Mouse (Mus musculus) activated CD4-positive, CD25-positive, alpha-beta regulatory T cell, adult 4 months (primary cell): ENCODE results near the gene Tjap1. TPM values are rescaled to one million over a fixed set of nuclear protein-coding genes. Genes with fewer than 3 reads are reported as not detected.
A peak's percentile ranks its signal among the peaks of the same experiment; 100 is the strongest.

Experiments used
- ATAC-seq: one replicate; pipeline ENCODE4 v1.8.0; 2017
- polyA plus RNA-seq, 2 experiments: library from polyadenylated mRNA; unstranded; fragments of 100-300 nt; shearing (Covaris generic); gene quantifications; one replicate each; pipeline ENCODE4 v1.2.1; 2017

The Tjap1 gene
- polyA plus RNA-seq: 10 to 100 TPM; 22.5 to 24.1 TPM

DNA sequence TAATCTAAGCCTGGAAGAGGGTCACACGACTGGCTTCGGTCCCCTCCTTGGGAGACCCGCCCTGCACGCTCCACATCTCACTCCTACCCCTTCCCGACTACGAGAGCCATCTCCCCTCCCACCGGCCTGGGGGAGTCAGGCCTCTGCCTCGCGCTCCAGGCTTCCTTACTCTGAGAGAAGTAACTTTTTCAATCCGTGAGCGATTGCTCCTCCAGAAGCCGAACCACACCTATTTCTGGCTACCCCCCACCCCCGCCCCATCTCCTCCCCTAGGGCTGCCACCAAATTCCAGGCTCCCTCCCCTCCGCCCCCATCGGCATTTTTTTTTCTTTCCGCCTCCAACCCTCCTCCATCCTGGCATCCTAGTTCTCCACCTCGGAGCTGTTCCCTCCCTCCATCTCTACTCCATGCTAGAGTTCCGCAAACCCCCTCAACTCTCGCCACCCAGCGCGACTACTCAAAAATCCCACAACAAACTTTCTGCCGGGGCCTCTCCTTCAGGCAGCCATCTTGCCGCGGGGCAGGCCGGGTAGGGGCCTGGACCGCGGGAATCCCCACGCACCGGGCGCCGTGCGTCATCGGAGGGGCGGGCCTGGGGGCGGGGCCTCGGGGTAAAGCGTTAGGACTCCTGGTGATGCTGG is at the start of gene Tjap1:
Gene Tjap1, minus strand, starts transcription at position 544 of the 641 bp plus-strand sequence.
- ATAC-seq: peak; percentile 88

DNA sequence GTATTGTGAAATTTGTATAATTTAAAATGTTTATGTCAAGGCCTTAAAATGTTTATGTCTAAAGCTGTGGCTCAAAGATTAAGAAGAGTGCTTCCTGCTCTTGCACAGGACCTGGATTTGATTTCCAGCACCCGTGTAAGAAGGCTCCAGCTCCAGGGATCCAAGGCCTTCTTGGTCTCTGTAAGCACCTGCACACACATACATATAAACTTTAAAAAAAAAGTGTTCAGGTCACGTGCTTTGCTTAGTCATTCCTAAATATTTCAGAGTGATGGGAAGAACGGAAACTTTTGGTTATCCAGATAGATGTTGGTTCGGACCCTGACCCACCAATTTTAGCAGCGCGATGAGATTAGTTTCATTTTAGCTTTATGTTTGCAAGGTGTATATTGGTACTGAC is 45.9 kb upstream of the Tjap1 start:
- ATAC-seq: no peak

DNA sequence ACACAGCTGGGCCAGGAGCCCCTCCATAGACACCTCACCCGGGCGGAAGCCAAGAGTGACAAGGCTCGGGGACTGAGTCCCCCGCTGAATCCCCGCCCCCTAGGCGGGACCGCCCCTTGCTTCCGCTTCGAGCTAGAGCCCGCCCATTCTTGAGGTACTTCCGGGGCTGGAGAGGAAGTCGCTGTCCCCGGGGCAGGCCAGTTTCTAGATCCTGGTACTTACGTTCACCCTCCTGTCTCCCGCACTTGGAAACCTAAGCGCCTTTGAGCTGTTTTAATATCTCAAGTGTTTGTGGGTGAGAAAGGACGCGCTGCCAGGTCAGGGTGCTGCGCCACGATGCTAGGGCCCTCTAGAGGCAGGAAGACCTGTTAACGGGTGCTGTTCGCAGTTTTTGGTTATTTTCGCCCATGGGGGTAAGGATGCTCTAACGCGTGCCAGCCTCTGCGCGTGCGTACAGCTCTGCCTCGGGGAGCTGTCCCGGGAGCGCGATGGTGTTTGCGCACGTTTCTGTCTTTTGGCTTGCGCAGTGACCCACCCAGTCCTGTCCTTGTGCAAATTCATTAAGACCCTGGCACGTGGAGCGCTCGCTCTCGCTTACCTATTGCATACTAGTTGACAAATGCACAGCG is 45.2 kb upstream of the Tjap1 start, which contains the start of gene Abcc10:
Gene Abcc10, minus strand, starts transcription at position 447 of the 629 bp plus-strand sequence.
- ATAC-seq: peak; percentile 95

DNA sequence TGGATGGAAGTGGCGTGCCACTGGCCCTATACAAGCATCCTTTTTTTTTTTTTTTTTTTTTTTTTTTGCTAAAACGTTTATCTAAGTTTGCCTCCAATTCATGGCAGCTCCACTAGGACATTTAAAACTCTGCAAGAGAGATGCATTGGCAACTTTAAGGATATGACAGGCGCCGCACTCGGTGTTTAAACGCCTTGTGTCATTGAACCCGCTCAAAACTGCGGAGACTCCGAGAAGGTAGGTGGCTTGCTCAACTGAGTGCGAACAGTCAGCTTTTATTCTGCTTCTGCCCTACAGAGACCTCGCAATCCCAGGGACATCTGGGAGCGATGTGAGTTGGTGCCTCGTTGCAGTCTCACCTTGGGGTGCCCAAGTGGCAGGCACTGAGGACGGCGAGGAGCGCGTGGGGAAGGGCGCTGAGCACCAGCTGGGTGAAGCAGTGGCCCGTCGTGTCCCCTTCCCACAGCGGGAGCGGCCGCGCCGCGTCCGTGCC is 44.6 kb upstream of the Tjap1 start:
- no peak for ATAC-seq

DNA sequence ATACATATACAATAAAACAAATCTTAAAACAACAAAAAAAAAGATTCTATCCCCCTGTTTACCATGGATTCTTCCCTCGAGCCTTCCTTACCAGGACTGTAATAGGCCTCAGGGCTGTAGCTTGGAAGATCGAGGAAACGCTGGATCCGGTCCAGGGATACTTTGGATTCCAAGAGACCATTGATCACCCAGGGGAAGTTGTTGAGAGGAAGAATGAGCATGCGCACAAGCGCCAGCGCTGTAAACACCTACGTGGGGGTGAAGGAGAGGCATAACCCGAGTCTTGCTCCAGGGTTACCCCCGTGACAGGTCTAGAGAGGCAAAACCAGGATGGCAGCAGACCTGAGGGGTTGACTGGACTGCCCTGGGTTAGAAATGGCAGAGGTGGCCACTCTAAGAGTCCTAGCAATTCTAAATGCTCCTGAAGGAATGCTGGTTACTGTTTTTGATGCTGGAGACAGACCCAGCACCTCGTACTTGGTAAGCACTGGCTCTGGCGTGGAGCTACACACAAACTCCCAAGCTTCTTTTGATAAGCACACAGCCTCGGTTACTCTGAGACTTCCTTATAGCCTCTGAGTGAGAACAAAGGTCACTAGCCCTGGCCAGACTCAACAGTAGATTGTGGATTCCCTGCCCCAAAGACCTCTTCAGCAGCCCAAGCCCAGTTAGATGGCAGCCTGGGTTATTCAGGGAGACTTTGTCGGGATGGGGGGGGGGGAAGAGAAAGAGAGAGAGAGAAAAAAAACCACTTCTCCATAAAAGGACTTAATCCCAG is 39.4 kb upstream of the Tjap1 start:
- no peak for ATAC-seq

DNA sequence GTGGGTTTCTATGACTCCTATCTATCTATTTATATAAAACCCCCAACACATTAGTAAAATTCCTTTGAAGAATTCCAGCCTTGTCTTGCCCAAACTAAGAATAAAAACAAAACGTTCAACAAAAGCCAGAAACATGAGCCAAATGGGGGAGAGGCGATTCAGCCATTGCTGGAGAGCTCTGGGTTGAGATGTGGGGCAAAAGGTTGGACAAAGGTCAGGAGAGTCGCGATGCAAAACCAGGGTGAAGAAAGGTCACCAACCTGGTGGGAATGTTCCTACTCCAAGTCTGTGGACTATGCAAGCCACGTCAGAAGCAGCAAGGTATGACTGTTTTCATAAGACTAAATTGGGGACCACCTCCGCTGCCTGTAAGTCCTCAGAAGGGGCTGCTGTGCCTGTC is 37.7 kb upstream of the Tjap1 start:
- ATAC-seq: no peak

DNA sequence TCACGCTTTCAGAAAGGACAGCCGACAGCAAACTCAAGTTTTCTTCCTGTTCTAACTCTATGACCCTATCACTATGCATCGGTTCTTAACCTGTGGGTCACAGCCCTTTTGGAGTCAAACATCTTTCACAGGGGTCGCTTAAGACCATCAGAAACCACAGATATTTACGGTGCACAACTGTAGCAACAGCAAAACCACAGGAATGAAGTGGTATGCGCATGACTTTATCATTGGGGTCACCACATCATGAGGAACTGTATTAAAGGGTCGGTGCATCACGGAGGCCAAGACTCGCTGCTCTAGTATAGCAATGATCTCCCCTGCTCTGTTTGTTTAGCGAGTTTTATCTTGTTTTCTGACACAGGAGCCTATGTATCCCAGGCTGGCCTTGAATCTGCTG is 33.0 kb upstream of the Tjap1 start:
- no peak for ATAC-seq

DNA sequence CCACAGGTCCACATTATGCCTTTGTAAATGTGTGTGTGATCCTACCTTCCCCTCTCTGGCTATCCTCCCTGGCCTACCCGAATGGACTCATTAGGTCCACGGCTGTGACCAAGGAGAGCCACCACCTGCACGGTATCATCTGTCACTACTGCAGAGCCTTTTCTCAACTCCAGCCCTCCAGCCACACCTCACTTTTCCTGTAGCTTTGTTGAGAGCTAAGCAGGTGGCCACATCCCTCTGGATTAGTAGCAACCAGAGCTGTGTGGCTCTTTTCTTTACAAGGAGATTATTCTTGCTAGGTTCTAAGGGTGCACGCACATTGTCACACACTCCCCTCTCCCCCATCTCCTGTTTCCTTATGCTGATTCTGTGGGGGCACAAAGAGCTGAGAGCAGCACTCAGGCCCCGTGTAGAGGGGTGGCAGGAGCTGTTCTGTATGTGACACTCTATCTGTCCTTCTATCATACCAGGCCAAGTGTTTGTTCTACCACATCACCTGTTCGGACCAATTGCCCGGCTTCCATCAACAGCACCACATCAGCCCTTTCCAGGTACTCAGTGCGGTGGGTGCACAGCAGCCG is 30.4 kb upstream of the Tjap1 start:
- ATAC-seq: no peak

DNA sequence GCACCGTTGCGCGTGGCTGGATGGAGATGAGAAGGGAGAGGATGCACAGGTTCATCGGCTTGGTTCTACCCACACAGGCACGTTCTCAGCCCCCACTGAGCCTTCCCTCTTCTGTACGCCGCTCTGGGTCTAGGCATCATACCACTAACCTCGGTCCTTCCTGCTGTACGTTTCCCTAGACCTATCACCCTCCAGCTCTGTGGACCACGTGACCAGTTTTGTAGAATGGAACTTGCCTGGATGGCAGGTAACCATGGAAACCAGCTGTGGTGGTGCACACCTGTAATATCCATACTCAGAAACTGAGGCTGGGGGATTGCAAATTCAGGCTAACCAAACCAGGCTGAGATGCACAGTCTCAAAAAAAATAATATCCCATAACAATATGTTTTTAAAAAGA is 27.7 kb upstream of the Tjap1 start:
- ATAC-seq: no peak

DNA sequence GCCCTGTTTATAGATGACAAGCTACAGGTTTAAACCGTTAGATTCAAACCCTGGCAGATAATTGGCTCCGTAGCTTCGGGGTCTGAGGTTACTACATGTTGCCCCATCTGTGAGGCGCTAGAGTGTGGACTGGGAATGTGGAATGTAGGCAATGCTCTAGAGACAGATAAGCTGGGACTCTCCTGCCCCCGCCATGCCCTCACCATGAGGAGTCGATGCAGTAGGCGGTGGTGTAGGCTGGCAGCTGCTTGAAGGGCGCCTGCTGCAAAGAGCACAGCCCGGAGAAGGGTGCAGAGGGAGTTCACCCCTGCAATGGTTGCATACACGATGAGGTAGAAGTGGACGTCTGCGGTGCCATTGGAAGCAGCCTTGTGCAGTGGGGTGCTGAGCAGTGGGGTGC is 27.0 kb upstream of the Tjap1 start:
- ATAC-seq: no peak

DNA sequence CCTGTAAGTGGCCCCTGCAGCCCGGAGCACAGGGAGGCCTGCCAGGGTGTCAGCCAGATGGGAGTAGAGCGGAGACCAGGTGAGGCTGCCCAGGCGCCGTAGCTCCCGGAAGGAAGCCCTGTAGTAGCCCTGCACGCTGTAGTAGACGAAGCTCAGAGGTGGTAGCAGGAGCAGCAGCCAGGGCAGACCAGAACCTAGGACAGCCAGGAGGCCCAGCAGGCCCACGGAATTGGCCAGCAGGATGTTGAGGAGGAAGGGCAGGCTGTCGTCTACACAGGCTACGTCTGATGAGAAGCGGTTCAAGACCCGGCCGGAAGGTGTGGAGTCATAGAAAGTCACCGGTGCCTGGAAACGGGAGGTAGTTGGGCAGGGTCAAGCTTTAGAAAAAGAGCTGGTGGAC is 24.1 kb upstream of the Tjap1 start:
- no peak for ATAC-seq

DNA sequence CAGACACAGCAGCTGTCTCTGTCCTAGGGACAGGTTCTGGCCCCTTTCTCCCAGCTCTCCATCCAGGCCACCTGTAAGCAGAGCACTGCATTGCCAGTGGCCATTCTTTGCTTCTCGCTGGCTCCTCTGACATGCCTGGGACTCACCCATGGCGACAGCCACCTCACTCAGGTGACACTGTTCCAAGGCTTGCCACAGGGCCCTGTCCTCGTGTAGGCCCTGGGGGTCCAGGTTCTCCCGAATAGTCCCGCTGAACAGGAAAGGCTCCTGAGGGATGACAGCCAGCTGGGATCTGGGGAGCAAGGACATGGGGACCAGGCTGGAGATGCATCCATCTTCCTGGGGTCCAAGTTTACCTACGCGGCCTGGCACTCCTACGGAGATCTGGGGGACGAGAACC is 21.4 kb upstream of the Tjap1 start:
- no peak for ATAC-seq

DNA sequence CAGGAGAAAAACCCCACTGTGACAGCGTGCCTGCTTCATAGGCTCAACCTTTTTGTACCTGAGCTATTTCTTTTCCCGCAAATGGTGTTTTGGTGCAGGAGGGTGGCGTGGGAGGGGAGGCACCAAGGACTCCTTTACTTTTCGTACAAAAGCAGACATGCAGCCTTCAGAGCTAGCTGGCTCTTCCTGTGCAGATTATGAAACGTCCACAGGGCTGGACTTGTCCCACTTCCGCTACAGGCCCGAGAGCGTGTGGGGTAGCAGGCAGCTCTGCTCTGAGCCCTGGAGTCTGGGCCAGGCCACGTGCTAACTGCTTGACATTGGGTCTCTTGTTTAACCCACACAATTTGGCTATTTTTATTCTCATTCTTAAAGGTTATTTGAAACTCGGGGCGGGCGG is 19.1 kb upstream of the Tjap1 start:
- ATAC-seq: no peak

DNA sequence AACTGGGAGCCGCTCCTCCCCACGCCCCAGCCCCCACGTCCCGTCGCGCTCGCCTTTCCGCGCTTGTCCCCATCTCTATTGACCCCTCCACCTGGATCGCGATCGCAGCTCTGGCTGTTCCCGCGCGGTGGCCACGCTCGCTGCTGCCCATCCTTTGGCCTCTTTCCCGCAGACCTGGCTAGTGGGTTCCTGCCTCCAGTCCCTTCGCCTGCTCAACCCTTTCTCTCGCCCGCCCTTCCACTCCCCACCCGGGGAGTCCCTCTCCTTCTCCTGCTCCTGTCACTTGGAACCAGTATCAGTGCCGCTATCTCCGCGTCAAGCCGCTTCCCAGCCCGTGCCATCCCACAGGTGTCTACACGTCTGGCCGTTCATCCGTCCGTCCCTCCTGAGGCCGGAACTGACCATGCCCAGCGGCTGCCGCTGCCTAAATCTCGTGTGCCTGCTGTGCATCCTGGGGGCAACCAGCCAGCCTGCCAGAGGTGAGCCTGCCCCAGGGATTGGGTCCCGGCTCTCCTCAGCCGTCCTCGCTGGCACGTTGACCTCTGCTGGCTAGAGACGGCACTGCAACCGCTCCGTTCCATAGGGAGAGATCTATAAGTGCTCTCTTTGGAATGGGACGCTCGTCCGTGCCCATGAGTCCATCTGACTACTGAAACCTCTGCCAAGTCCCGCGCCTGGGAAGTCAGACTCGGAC is 15.5 kb upstream of the Tjap1 start:
- ATAC-seq: peak; percentile 78

DNA sequence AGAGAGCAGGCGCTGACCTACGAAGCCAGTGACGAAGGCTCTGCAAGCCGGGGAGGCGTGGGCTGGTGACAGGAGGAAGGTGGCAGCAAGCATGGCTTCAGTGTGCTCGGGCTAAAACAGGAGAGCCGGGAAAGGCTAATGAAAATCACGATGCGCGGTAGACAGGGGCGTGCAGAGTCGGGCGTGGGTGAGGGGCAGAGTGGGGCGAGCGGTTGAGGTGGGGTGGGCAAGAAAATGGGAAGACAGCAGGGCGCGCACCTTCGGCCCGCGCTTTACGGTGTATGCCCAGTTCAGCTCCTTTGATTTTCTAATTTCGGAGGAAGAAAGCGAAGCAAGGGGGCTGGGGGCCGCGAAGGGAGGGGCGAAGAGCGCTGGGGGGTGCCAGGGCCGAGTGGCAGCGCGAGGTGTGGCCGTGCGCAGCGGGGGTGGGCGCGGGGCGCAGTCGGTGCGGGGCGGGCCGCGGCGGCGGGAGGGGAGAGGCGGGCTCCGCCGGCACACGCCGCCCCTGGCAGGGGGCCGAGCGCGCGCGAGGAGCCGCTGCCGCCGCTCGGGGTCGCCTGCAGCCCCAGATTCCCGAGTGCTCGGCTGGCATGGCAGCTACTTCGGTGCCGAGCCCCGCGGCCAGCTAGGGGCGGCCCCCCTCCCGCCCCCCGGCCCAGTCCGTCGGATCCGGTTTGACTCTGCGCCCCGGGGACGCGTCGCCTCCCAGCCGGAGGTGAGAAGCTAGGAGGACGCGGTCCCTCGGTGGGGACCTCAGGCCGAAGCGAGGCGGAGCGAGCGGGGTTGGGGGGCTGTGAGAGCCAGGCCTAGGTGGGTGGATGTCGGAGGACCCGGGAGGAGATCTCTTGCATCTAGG is 14.8 kb upstream of the Tjap1 start, which contains the start of gene Dlk2:
Gene Dlk2, plus strand, starts transcription at position 58 of the 856 bp plus-strand sequence.
- ATAC-seq: peak; percentile 18

DNA sequence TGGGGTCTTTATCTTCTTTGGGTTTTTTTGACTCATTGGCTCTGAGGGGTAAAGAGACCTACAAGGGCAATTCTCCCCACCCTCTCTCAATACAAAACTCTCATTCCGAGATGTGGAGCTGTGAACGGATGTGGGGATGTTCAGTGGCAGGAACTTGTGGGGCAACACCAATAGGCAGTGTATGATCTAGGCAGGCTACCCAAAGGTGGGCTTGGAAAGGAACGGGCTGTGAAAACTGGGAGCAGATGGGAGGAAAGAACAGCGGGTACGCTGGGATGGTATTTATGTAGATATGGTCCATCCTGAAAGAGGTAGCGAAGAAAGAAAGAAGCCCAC is 14.2 kb upstream of the Tjap1 start:
- ATAC-seq: peak; percentile 18

DNA sequence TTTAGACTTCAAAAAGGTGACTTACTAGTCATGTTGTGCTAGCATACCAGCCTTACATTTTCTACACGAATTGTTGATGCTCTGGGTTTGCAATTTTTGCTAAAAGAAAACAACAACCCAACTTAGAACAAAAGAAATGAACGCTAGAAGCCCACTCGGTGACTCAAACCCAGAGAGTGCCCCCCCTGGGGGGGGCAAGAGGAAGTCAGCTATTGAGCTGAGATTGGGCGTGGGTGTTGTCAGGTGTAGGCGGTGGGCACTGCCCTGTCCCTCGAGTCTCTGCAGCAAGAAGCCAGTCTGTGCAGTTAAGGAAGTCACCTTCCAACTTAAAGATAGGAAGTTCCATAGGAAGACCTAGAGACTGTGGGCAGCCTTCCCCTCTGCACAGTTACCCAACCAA is 13.8 kb upstream of the Tjap1 start:
- ATAC-seq: peak; percentile 24

DNA sequence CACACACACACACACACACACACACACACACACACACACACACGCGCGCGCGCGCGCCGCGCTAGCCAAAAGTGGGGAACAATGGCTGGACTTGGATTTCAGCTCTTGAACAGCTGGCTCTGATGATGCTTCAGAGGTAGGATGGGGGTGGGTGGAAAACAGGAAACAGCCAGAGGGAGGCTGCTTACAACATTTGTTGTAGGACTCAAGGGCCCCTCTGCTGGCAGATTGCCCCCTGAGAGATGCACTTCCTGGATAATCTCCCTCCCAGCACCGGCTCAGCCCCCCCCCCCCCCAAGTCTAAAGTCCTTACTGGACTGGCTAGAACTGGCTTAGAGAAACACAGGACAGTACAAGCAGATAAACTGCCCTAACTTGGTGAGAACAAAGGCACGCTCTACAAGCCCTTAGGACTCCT is 4.9 kb upstream of the Tjap1 start:
- no peak for ATAC-seq

DNA sequence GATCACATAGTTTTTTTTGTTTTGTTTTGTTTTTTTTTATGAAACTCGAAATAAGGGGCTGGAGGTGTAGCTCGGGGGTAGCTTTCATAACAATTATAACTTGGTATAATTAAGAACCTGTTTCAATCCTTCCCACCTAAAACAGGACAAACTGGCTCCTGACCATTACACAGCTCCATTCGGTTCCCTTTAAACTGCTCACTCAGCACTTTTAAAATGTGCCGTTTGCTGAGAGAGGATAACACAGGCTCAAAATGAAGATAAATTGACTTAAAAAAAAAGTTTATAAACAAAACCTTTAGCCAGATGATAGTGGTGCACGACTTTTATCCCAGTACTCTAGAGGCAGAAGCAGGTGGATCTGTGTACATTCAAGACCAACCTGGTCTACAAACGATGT is 2.6 kb upstream of the Tjap1 start:
- ATAC-seq: no peak

DNA sequence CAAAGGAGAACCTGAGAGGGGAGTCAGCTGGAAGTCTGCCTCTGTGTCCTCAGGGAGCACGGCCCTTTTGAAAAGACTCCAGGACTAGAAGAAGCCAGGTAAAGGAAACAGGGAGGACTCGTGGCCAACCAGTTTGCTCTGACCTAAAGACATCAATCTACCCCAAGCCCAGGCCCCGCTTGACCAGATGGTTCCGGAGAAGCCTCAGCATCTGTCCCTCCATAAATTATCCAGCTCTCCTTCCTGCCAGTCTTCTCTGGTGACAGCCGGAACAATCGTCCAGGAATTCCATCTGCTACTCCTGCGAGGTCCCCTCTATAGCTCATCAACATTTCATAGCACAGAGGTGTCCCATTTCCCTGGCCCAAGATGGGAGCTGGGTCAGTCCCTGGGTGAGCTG is 1.8 kb upstream of the Tjap1 start:
- no peak for ATAC-seq

DNA sequence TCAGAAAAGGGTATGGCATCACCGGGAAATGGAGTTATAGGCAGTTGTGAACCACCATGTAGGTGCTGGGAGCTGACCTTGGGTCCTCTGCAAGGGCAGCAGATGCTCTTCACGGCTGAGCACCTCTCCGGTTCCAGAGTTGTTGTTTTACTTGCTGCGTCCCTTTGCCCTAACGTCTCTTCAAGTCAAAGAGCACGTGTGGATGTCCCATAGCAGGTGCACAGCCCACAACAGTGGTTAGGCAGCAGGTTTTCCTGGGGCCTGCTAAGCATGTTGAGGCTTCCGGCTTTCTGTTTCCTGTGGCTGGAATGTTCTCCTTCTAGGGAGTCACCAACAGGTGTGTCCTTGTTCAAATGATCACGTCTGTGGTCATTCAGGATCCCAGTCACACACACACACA is 1.1 kb upstream of the Tjap1 start:
- no peak for ATAC-seq

DNA sequence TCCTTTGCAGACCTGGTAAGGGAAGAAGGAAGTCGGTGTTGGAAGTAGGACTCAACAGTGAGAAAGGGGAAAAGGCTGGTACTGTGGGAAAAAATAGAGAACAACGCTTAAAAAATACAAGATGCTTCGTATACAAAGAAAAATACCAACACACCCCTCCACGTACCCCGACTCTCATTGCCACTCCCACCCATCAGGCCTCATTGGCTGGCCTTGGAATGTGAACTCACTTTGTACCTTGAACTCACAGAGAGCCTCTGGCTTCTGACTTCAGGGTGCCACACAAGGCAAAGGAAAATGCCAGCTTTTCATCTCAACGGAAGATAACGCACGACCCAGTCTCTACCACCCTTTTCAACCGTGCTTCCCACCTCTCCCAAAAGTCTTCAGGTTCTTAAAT is 314 bp upstream of the Tjap1 start:
- peak; percentile 24 for ATAC-seq
